Mouse (Mus musculus) kidney, postnatal 14 days (tissue): ENCODE data around the gene Nup98.

ENCODE experiments used
- DNase-seq: peaks from one replicate; pipeline ENCODE4 v3.0.0; 2022; ENCODE audit warnings: mixed read lengths

The Nup98 gene

GRCm38 (mm10) chr7:102229814-102230213, 19.8 kb upstream of the Nup98 start:
- DNase-seq, result no peak

GRCm38 (mm10) chr7:102228049-102228670, 18.2 kb upstream of the Nup98 start:
- DNase-seq, result no peak

- DNase-seq, result no peak
Observed at GRCm38 (mm10) chr7:102226051-102226450, 16.1 kb upstream of the Nup98 start.

- no peak for DNase-seq
Observed at GRCm38 (mm10) chr7:102223883-102224738, 14.1 kb upstream of the Nup98 start.

DNA sequence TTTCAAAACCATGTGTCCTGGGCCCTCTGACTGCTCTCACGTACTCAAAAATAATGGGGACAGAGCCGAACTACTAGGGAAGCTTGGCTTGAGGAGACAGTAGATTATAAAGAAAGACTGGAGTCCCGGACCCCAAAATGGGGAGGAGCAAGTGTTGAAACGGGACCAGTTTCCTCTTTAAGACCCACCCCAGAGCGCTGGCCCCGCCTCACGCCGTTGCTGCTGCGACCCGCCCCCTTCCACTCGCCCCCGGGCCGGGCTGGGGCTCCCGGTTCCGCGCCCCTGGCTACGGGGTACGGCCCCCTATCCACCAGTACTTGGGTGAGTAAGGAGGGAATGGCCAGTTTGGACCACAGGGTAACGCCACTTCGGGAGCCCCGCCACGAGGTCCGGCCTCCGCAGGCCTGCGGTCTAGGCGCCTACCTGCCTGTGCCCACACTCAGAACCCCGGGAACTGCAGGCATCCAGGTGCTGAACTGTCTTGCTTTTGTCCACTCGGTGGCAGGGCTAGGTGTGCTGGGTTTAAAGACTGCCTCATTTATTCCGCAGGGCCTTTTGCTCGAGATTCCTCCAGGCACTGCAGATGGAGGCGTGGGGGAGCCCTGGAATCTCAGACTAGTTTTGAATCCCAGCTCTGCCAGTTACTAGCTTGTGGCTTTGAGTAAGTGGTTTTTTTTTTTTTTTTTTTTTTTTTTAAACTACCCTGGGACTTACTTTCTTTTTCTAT, 13.0 kb upstream of the Nup98 start:
- peak; percentile 86 for DNase-seq

DNA sequence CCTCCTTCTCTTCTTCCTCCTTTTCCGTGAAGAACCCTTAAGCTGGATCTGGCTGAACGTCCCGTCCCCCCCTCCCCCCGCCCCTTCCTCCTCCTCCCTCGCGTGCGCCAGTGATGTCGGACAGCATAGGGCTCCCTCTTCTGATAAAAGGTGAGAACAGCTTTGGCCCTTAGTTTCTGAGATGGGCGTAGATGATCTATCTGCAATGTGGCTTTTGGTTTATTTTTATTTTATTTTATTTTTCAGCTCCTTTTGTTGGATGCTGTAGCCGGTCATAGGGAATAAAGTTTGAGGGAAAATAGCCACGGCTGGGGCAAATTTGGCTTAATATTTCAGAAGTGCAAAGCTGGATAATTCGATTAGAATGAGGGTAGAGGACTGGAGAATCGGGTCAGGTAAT, 12.4 kb upstream of the Nup98 start:
- peak; percentile 65 for DNase-seq

GRCm38 (mm10) chr7:102221899-102222298, 11.9 kb upstream of the Nup98 start:
- no peak for DNase-seq

DNA sequence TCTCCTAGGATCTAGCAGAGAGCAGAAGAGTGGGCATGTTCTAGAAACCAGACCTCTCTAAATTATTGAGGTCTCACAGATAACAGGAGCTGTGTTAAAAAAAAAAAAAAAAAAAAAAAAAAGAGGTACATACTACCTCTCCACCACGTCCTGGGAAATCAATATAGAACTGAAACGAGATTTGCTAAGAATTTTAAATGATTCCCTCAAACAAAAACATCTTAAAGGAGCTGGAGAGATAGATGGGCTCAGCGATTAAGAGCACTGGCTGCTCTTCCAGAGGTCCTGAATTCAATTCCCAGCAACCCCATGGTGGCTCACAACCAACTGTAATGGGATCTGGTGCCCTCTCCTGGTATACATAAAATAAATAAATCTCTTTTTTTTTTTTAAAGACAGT, 1.1 kb upstream of the Nup98 start:
- no peak for DNase-seq

DNA sequence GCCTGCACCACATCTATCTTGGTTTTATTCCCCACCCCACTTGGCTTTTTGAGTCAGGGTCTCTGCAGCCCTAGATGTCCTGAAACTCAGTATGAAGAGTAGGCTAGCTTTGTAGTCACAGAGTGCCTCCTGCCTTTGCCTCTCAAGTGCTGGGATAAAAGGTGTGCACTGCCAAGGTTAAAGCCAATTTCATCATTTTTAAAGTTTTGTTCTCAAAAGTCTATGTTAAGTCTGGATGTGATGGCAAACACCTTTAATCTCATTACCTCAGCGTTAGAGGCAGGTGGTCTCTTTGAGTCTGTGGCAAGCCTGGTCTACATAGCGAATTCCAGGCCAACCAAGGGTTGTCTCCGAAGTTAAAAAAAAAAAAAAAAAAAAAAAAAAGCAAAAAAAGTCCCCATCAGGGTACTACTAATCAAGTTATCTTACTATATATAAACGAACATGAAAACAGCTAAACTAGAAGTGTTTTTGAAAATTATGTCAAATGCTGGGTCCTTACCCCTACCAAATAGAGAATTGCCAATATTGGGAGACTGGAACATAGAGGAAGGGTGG, 1.1 kb downstream of the Nup98 start:
- no peak for DNase-seq

GRCm38 (mm10) chr7:102205646-102206045, 4.3 kb downstream of the Nup98 start:
- DNase-seq, result no peak

DNA sequence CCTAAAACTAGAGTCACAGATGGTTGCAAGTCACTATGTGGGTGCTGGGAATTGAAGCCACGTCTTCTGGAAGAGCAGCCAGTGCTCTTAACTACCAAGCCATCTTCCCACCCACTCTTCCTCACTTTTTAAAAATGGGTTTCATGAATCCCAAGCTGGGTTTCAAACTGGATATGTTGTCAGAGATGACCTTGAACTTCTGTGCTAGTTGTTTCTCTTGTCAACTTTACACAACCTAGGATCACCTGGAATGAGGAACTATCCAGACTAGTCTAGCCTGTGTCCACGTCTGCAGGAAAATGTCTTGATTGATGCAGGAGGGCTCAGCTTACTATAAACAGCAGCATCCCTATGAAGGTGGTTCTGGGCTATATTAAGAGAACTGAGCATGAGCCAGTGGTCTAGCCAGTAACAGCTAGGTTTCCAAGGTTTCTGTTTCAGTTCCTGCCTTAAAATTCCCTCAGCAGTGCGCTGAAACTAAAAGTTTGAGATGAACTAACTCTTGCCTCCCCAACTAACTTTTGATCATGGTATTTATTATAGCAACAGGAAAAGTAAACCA, 5.6 kb downstream of the Nup98 start:
- no peak for DNase-seq

- DNase-seq, result no peak
Observed at GRCm38 (mm10) chr7:102200996-102201785, 8.8 kb downstream of the Nup98 start.

DNA sequence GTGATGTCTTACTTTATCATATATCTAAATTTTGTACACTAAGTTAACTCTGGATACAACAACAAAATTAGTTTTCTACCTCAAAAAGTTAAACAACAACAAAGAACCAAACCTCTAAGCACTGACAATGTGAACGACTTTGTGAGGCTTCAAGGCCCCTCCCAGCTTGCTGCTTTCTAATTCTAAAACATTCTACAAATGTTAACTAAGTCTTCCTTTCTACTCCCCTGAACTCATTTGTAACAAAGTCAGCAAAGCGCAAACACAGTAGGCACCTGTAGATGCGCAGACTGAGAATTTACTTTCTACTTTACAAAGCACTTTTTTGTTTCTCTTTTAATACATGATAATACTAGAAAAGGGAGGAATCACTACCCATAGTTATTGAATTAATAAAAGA, 9.4 kb downstream of the Nup98 start:
- no peak for DNase-seq

GRCm38 (mm10) chr7:102192356-102192755, 17.6 kb downstream of the Nup98 start:
- DNase-seq, result no peak

DNA sequence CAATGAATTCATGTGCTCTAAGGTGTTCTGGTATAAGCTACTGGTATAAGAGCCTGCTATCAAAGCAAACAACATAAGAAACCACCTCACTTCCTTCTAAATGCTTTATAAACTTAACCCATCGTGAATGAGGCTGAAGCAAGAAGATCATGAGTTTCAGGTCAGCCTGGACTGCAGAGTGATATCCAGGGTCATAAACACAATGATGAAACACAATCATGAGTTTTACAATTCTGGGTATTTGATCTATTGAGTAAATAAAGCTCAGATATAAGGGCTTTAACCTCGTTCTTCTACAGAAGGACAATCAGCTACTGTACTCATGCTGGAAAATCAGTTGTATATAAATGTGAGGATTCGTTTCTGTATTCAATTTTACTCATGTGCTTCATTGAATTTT, 26.1 kb downstream of the Nup98 start:
- DNase-seq, result no peak

DNA sequence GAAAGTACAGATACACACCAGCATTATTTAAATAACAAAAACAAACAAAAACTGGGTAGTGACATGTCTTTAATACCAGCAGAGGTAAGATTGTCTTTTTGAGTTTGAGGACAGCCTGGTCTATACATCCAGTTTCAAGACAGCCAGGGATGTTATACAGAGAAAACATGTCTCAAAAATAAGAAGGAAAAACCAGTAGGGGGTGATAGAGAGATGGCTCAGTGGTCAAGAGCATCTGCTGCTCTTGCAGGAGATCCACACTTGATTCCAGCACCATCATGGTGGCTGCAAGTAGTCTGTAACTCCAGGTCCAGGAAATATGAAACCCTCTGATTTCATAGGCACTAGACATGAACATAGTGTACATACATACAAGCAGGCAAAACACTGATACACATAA, 39.7 kb downstream of the Nup98 start:
- DNase-seq, result no peak

DNA sequence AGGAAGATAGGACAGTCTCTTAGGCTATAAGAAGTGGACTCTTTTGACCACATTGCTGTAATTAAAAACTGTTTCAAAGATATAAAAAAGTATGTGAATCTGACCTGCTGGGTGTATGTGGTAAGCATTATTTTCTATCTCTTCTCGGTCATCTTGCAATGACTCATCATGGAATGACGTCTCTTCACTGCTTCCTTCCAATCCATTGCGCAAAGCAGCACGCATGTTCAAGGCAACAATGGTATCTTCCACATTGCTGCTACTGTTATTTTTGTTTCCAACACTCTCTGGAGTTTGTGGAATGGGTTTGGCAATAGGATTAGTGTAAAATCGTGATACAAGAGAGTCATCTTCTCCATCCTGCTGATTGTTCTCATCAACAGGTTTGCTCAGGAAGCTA, 56.3 kb downstream of the Nup98 start:
- no peak for DNase-seq

- no peak for DNase-seq
Observed at GRCm38 (mm10) chr7:102137898-102138297, 72.1 kb downstream of the Nup98 start.

GRCm38 (mm10) chr7:102137464-102137863, 72.5 kb downstream of the Nup98 start:
- peak; percentile 29 for DNase-seq

DNA sequence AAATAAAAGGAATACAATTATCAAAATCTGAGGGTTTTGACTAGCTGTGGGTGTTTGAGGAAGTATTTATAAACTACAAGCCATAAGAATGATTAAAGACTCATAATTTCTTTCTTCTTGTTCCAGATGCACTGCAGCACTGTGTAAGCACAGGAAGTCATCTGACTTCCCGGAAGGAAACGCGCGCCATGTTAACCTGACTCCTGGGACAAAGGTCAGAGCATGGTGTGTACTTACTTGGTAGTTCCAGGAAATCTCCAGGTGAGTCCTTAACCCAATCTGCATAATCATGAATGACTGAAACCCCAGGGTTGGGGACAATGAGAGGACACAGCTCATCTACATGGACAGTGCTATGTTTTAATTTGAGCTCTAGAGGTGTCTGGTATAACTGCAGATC, 77.6 kb downstream of the Nup98 start:
- DNase-seq, result peak; percentile 37

DNA sequence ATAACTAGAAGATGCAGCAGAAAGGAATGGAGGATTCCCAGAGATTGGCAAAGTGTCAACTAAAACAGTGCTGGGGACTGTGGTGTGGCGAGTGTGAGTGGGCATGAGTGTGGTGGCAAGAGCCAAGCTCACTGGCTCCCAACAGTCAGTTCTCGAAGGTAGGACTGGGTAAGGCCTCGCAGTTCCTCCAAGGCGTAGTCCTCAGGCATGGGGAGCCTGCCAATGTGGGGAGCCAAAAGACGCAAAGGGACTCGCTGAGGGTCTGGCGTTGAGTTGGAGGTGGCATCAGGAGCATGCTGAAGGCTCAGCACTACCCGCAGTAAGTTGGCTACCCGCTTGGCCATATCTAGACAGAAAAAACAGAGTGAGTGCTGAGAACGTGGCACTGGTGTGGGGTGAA, 89.7 kb downstream of the Nup98 start:
- no peak for DNase-seq

GRCm38 (mm10) chr7:102117382-102117781, 92.6 kb downstream of the Nup98 start:
- DNase-seq, result no peak
